Mouse (Mus musculus): ENCODE results near the gene AA986860. TPM values are rescaled to one million over a fixed set of nuclear protein-coding genes. Genes with fewer than 3 reads are reported as not detected.

The AA986860 gene
- polyA plus RNA-seq, 1 experiment from 2014 or later: 1.1 TPM

DNA sequence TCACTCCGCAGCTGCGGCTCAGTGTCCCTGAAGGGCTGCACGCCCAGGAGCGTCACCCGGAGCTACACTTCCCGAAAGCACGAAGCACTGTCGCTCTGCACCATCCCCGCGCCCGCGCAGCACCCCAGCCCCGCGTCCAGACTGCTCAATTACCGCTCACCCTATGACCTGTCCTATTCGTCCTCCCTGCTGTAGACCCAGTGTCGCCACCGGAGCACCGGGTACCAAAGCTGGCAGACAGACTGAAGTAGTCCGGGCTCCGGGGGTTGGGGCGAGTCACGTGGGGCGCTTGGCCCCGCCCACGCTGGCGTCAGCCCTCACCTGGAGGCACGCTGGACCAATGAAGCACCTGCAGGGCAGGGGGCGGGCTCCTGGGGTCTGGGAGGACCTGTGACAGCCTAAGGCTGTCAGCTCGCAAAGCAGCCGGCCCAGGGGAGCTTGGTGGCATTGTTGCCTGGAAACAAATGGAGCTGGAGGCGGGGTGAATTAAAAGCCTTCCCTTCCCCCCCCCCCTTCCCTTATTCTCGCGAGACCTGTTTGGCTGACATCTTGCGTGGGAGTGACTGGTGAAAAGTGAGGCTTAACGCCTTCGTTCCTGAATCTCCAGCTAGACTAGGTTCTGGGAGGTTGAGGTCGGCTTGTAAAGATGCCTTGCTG, 16.1 kb upstream of the AA986860 start, which contains the start of gene Gm29427:
Gene Gm29427 (minus strand): TSS at position 239 of the 657 bp plus-strand sequence.
- Histone ChIP-seq H3K36me3 (ENCODE audit: control insufficient read depth, insufficient read depth, low read length) (no peaks in the 10 kb centered on the region), H3K4me2 (ENCODE audit: low read depth, low read length, severe bottlenecking) (peak within 1 kb of the TSS; percentile 92), H3K27ac (ENCODE audit: low read depth, low read length) (peak within 1 kb of the TSS; percentile 58; the same call in 1 of the 2 replicates), H3K9ac (ENCODE audit: low read length) (peak within 1 kb of the TSS; percentile 96), H3K9me3 (ENCODE audit: control insufficient read depth, low read length) (no peaks in the 10 kb centered on the region), H3K4me3 (ENCODE audit: low read depth, low read length) (peak within 1 kb of the TSS; percentile 83), H3K27me3 (ENCODE audit: control insufficient read depth, insufficient read depth, low read length) (no peaks in the 10 kb centered on the region), H3K4me1 (replicated peaks; ENCODE audit: control insufficient read depth, insufficient read depth, low read length) (peaks cover 3% of the 10 kb centered on the region; the same call in 1 of the 2 replicates)
- DNase-seq (ENCODE audit: low spot score) (peak; percentile 92), ATAC-seq (replicated peaks; ENCODE audit: low FRiP score) (peak; percentile 89)
- under 1% methylated on average over 38 of the region's 38 CpGs for WGBS

DNA sequence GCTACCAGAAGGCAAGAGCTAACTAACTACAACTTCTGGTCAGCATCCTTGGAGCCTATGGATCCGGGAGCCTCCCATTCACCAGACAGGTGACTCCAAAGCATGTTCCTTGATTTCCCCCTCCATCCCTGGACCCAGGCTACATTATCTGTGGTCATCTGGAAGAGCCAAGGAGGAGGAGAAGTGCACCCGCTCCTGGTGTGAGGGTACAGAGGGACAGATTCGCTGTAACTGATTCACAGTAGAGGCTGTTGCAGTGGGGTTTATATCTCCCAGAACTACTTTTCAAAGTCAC, 15.6 kb upstream of the AA986860 start:
- Histone ChIP-seq H3K36me3 (ENCODE audit: control insufficient read depth, insufficient read depth, low read length) (no peaks in the 10 kb centered on the region), H3K4me1 (replicated peaks; ENCODE audit: control insufficient read depth, insufficient read depth, low read length) (peaks cover 3% of the 10 kb centered on the region; the same call in 1 of the 2 replicates), H3K27ac (ENCODE audit: low read depth, low read length) (peak overlapping the region; percentile 58; the same call in 1 of the 2 replicates), H3K9me3 (ENCODE audit: control insufficient read depth, low read length) (no peaks in the 10 kb centered on the region), H3K27me3 (ENCODE audit: control insufficient read depth, insufficient read depth, low read length) (no peaks in the 10 kb centered on the region), H3K9ac (ENCODE audit: low read length) (peak overlapping the region; percentile 96), H3K4me3 (ENCODE audit: low read depth, low read length) (peak overlapping the region; percentile 83), H3K4me2 (ENCODE audit: low read depth, low read length, severe bottlenecking) (peak overlapping the region; percentile 92)
- no peak for ATAC-seq (replicated peaks; ENCODE audit: low FRiP score)
- 0% methylated on average over 3 of the region's 3 CpGs for WGBS
- DNase-seq (ENCODE audit: low spot score): no peak

DNA sequence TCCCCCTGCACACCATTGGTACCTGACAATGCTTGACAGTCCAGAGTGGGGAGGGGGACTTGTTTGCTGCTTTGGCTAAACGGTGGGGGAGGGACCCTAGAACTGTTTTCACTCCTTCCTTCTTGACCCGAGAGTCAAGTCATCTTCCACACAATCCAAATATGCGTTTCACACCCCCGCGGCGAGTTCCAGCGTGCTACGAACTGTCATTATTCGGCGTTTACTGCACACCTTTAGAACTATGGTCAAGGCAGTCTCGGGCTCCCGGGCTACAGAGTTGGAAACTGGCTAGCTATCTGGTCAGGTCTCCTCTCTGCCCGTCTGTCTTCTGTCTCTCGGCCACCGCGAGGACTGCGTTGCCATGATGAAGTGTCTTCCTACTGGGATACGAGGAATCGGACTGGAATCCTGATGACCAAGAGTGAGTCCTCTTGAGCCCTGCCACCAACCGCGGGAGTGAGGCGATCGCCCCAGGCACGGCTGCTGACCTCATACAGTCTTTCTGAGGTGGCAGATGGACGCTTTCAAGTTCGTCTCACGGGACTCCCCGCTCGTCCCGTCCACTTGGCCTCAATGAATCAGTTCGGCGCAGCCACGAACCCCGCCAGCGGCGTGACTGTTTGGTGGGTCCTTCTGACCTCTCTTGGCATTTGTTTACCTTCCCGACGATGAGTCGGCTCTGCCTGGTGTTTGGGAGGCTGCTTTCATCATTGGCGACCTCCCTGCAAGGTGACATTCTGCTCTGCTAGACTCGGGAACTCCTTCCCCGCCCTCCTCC, 15.1 kb upstream of the AA986860 start:
- DNase-seq (ENCODE audit: low spot score) (peak; percentile 75), ATAC-seq (replicated peaks; ENCODE audit: low FRiP score) (peak; percentile 34)
- no peaks in the 10 kb centered on the region for H3K27me3 ChIP-seq (ENCODE audit: control insufficient read depth, insufficient read depth, low read length)
- H3K4me3 ChIP-seq (ENCODE audit: low read depth, low read length): peak overlapping the region; percentile 83
- H3K27ac ChIP-seq (ENCODE audit: low read depth, low read length): peak overlapping the region; percentile 58
- H3K4me1 ChIP-seq (replicated peaks; ENCODE audit: control insufficient read depth, insufficient read depth, low read length): peaks cover 3% of the 10 kb centered on the region; the same call in 1 of the 2 replicates
- peak overlapping the region; percentile 92 for H3K4me2 ChIP-seq (ENCODE audit: low read depth, low read length, severe bottlenecking)
- H3K36me3 ChIP-seq (ENCODE audit: control insufficient read depth, insufficient read depth, low read length): no peaks in the 10 kb centered on the region
- 1% methylated on average over 42 of the region's 42 CpGs for WGBS
- H3K9ac ChIP-seq (ENCODE audit: low read length): peak overlapping the region; percentile 96
- no peaks in the 10 kb centered on the region for H3K9me3 ChIP-seq (ENCODE audit: control insufficient read depth, low read length)

DNA sequence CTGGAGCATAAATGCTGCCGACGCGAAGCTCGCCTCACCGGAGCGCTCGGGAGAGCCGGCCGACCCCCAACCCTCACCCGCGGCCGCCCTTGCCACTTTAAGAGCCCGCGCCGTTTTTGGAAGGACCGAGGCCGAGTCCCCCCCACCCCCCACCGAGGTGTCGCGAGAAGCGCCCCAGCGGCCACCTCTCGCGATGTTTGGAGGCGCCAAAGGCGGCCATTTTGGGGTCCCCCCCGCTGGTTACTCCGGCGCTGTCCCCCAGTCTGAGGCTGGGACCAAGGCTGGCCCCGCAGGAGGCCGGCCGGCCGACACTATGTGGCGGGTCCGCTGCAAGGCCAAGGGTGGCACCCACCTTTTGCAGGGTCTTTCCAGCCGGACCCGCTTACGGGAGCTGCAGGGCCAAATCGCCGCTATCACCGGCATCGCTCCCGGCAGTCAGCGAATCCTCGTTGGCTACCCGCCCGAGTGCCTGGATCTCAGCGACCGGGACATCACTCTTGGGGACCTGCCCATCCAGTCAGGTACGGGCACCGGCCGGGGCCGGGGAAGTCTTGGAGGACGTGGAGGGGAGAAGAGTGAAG, 14.4 kb upstream of the AA986860 start, which contains the start of gene Yod1:
Gene Yod1 (plus strand): TSS at position 37 of the 581 bp plus-strand sequence.
- DNase-seq (ENCODE audit: low spot score): peak; percentile 96
- Histone ChIP-seq H3K27me3 (ENCODE audit: control insufficient read depth, insufficient read depth, low read length) (no peaks in the 10 kb centered on the region), H3K36me3 (ENCODE audit: control insufficient read depth, insufficient read depth, low read length) (no peaks in the 10 kb centered on the region), H3K4me1 (replicated peaks; ENCODE audit: control insufficient read depth, insufficient read depth, low read length) (peaks cover 3% of the 10 kb centered on the region; the same call in 1 of the 2 replicates), H3K9ac (ENCODE audit: low read length) (peak within 1 kb of the TSS; percentile 96), H3K27ac (ENCODE audit: low read depth, low read length) (peak within 1 kb of the TSS; percentile 58), H3K4me3 (ENCODE audit: low read depth, low read length) (peak within 1 kb of the TSS; percentile 83), H3K4me2 (ENCODE audit: low read depth, low read length, severe bottlenecking) (peak within 1 kb of the TSS; percentile 92), H3K9me3 (ENCODE audit: control insufficient read depth, low read length) (no peaks in the 10 kb centered on the region)
- ATAC-seq (replicated peaks; ENCODE audit: low FRiP score): peak; percentile 84
- under 1% methylated on average over 54 of the region's 54 CpGs for WGBS

DNA sequence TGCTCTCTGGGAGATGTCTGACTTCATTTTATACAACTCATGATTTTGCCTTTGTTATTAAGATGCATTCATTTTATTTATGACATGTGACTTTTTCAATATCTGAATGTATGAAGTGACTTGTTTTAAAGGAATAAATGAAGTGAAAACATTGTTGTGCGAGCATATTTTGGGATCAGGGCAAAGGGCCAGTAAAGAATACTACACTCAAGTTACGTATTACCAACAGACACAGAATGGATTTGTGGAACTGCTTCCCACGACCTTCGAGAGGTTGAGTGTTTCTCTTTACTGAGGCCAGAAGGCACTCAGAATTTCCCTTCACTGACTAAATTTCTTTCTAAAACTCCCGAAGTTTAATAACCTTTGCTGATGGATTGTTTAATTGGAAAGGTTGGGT, 7.6 kb upstream of the AA986860 start:
- H3K4me3 ChIP-seq (ENCODE audit: low read depth, low read length): no peak overlapping the region
- no peak overlapping the region for H3K4me2 ChIP-seq (ENCODE audit: low read depth, low read length, severe bottlenecking)
- H3K9ac ChIP-seq (ENCODE audit: low read length): no peak overlapping the region
- DNase-seq (ENCODE audit: low spot score): no peak
- ATAC-seq (replicated peaks; ENCODE audit: low FRiP score): no peak
- no peaks in the 10 kb centered on the region for H3K36me3 ChIP-seq (ENCODE audit: control insufficient read depth, insufficient read depth, low read length)
- H3K4me1 ChIP-seq (replicated peaks; ENCODE audit: control insufficient read depth, insufficient read depth, low read length): no peaks in the 10 kb centered on the region
- WGBS: 94% methylated on average over 5 of the region's 5 CpGs
- no peaks in the 10 kb centered on the region for H3K9me3 ChIP-seq (ENCODE audit: control insufficient read depth, low read length)
- no peaks in the 10 kb centered on the region for H3K27me3 ChIP-seq (ENCODE audit: control insufficient read depth, insufficient read depth, low read length)
- H3K27ac ChIP-seq (ENCODE audit: low read depth, low read length): no peak overlapping the region

DNA sequence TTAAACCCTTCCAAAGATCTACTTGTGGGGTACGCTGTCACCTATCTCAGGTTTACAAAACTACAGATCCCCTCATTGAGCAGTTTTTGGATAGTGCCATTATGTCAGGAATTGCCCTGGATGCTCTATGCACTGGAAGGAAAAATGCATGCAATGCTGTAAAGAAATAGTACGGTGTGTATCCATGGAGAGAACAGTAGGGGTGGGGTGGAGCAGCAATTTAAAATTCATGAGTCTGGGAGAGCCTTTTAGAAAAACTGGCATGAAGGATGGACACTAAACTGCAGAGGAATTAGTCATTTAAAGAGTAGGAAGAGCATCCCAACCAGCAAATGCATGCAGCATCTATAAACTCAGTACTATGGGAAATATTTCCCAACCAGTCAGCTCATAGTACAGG, 5.4 kb upstream of the AA986860 start:
- no peaks in the 10 kb centered on the region for H3K36me3 ChIP-seq (ENCODE audit: control insufficient read depth, insufficient read depth, low read length)
- ATAC-seq (replicated peaks; ENCODE audit: low FRiP score) (no peak), DNase-seq (ENCODE audit: low spot score) (no peak)
- H3K4me3 ChIP-seq (ENCODE audit: low read depth, low read length): no peak overlapping the region
- no peaks in the 10 kb centered on the region for H3K4me1 ChIP-seq (replicated peaks; ENCODE audit: control insufficient read depth, insufficient read depth, low read length)
- no peak overlapping the region for H3K9ac ChIP-seq (ENCODE audit: low read length)
- H3K27me3 ChIP-seq (ENCODE audit: control insufficient read depth, insufficient read depth, low read length): no peaks in the 10 kb centered on the region
- 89% methylated on average over 2 of the region's 2 CpGs for WGBS
- no peaks in the 10 kb centered on the region for H3K9me3 ChIP-seq (ENCODE audit: control insufficient read depth, low read length)
- no peak overlapping the region for H3K4me2 ChIP-seq (ENCODE audit: low read depth, low read length, severe bottlenecking)
- no peak overlapping the region for H3K27ac ChIP-seq (ENCODE audit: low read depth, low read length)

DNA sequence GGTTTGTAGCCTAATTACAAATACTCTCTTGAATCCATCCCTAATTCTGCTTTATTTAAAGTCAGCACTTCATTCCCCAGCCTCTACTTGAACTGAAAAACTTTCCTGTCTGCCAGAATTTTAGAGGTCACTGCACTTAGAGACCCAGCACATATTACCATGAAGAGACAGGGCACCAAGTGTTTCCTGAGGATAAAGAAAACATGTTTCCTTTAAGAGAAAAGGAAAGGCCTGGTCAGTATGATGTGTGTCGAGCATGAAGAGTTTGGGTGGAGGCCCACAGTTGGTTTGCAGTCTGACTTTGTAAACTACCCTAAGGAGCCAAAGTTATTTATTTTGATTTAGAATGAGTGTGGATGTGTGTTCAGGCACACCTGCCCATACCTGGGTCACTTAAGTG, 3.7 kb upstream of the AA986860 start:
- Histone ChIP-seq H3K27ac (ENCODE audit: low read depth, low read length) (no peak overlapping the region), H3K9ac (ENCODE audit: low read length) (no peak overlapping the region), H3K9me3 (ENCODE audit: control insufficient read depth, low read length) (no peaks in the 10 kb centered on the region), H3K4me3 (ENCODE audit: low read depth, low read length) (no peak overlapping the region), H3K4me2 (ENCODE audit: low read depth, low read length, severe bottlenecking) (no peak overlapping the region), H3K27me3 (ENCODE audit: control insufficient read depth, insufficient read depth, low read length) (no peaks in the 10 kb centered on the region), H3K4me1 (replicated peaks; ENCODE audit: control insufficient read depth, insufficient read depth, low read length) (no peaks in the 10 kb centered on the region), H3K36me3 (ENCODE audit: control insufficient read depth, insufficient read depth, low read length) (no peaks in the 10 kb centered on the region)
- WGBS: 74% methylated on average over 1 of the region's 1 CpGs
- DNase-seq (ENCODE audit: low spot score) (no peak), ATAC-seq (replicated peaks; ENCODE audit: low FRiP score) (no peak)

DNA sequence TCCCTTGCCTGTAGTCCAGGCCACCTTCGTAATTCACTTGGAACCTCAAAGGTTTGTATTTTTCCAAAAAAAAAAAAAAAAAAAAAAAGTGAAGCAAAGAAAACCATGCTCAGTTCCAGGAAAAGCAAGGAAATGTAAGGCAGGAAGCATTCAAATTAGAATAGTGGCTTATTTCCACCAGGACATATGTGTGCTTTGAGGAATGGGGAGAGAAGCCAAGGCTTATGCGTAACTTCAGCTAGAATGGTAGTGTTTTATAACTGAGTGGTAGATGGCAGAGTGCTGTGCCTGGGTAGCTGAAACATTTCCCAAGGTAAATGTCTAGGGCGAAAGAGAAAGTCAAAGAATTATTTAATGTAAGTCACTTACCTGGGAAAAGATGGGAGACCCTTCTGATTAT, 3.1 kb upstream of the AA986860 start:
- H3K36me3 ChIP-seq (ENCODE audit: control insufficient read depth, insufficient read depth, low read length): no peaks in the 10 kb centered on the region
- H3K4me3 ChIP-seq (ENCODE audit: low read depth, low read length): no peak overlapping the region
- H3K4me2 ChIP-seq (ENCODE audit: low read depth, low read length, severe bottlenecking): no peak overlapping the region
- H3K27ac ChIP-seq (ENCODE audit: low read depth, low read length): no peak overlapping the region
- 90% methylated on average over 3 of the region's 3 CpGs for WGBS
- no peak for ATAC-seq (replicated peaks; ENCODE audit: low FRiP score)
- H3K27me3 ChIP-seq (ENCODE audit: control insufficient read depth, insufficient read depth, low read length): no peaks in the 10 kb centered on the region
- H3K4me1 ChIP-seq (replicated peaks; ENCODE audit: control insufficient read depth, insufficient read depth, low read length): no peaks in the 10 kb centered on the region
- H3K9me3 ChIP-seq (ENCODE audit: control insufficient read depth, low read length): no peaks in the 10 kb centered on the region
- no peak overlapping the region for H3K9ac ChIP-seq (ENCODE audit: low read length)
- no peak for DNase-seq (ENCODE audit: low spot score)
